Mouse (Mus musculus) inflammation-experienced regulatory T-cells, adult 16 weeks (primary cell): ENCODE measurements around the gene Als2. TPM values are rescaled to one million over a fixed set of nuclear protein-coding genes. Genes with fewer than 3 reads are reported as not detected.

Experiments
- polyA plus RNA-seq: library from polyadenylated mRNA; unstranded; fragments of 100-300 nt; shearing (Covaris generic); gene quantifications from one replicate; pipeline ENCODE4 v1.2.1, GENCODE M21; 2017

Als2 gene
- 14.6 TPM for polyA plus RNA-seq

GRCm38 (mm10) chr1:59236856-59237441, at the start of gene Als2:
Gene Als2, minus strand, starts transcription at chr1:59237231.

GRCm38 (mm10) chr1:59256751-59257231, 19.8 kb upstream of the Als2 start, which contains the start of gene Cdk15:
Gene Cdk15, plus strand, starts transcription at chr1:59256906.

GRCm38 (mm10) chr1:59163030-59163461, 74.0 kb downstream of the Als2 start, which contains the start of gene Mpp4:
Gene Mpp4, minus strand, starts transcription at chr1:59163389.

DNA sequence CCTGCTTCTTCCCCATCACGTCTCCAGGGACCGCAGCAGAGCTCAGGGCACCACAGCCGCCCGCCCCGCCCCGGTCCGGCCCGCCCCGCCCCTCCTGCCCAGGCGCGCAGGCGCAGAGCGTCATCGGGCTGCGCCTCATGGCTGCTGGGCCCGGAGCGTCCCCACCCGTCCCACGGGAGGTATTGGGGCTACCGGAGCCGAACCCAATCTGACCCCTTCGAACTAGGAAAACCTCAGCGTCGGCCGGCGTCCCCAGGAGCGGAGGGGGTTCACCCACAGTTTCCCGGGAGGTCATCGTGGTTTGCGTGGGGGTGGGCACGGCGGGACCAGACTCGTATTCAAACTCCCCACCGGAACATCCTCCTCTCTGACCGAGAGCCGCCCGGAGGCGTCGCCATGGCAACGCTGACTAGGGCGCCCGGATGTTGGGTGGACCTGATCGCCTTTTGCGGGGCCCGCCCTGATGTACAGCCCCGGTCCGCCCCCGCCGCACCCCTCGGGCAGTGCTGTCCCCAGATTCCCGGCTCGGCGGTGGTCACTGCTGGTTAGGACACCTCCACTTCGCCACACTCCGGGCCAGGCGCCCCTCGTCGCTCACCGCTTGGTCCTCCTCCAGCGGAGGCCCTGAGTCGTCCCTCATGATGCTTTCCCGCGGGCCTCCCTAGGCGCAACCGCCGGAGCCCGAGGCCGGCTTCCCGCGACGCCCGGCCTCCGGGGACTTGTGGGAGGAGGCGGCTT, 117.1 kb downstream of the Als2 start, which contains the start of gene Tmem237:
TSS of gene Tmem237 (minus strand) at position 689 of the 738 bp plus-strand sequence.

Other genes with a start within 250 kb of the Als2 start
- gene C2cd6, start 142.3 kb downstream of the Als2 start, polyA plus RNA-seq: not detected
- gene Tmem237, start 116.8 kb downstream of the Als2 start, polyA plus RNA-seq: 13.2 TPM
- gene Mpp4, start 73.8 kb downstream of the Als2 start, polyA plus RNA-seq: not detected
- gene Cdk15, start 19.7 kb upstream of the Als2 start, polyA plus RNA-seq: not detected
- not detected for gene Fzd7, start 245.2 kb upstream of the Als2 start, polyA plus RNA-seq